Mouse (Mus musculus): ENCODE results near the gene Tbkbp1.

The Tbkbp1 gene

GRCm38 (mm10) chr11:97127470-97128223 is 23.6 kb downstream of the Tbkbp1 start:
- DNase-seq (ENCODE audit: inconsistent ontology term) = no peak

GRCm38 (mm10) chr11:97126645-97127468 is 24.4 kb downstream of the Tbkbp1 start:
- DNase-seq (ENCODE audit: inconsistent ontology term) = peak; percentile 40

- no peak for DNase-seq (ENCODE audit: inconsistent ontology term)
Measured at GRCm38 (mm10) chr11:97124266-97125036, 26.8 kb downstream of the Tbkbp1 start.

- no peak for DNase-seq (ENCODE audit: inconsistent ontology term)
Measured at GRCm38 (mm10) chr11:97123282-97123890, 27.9 kb downstream of the Tbkbp1 start.

- DNase-seq (ENCODE audit: inconsistent ontology term) = no peak
Measured at GRCm38 (mm10) chr11:97120641-97121040, 30.7 kb downstream of the Tbkbp1 start.

- no peak for DNase-seq (ENCODE audit: inconsistent ontology term)
Measured at GRCm38 (mm10) chr11:97120221-97120620, 31.1 kb downstream of the Tbkbp1 start.

- no peak for DNase-seq (ENCODE audit: inconsistent ontology term)
Measured at GRCm38 (mm10) chr11:97115797-97116196, 35.5 kb downstream of the Tbkbp1 start.

- peak; percentile 14 for DNase-seq (ENCODE audit: inconsistent ontology term)
Measured at GRCm38 (mm10) chr11:97114671-97115601, 36.4 kb downstream of the Tbkbp1 start, which contains the start of gene Tbx21. Gene Tbx21, minus strand, starts transcription at chr11:97115331.

GRCm38 (mm10) chr11:97112519-97113125 is 38.7 kb downstream of the Tbkbp1 start:
- DNase-seq (ENCODE audit: inconsistent ontology term) = no peak

- no peak for DNase-seq (ENCODE audit: inconsistent ontology term)
Measured at GRCm38 (mm10) chr11:97108976-97109375, 42.3 kb downstream of the Tbkbp1 start.

- no peak for DNase-seq (ENCODE audit: inconsistent ontology term)
Measured at GRCm38 (mm10) chr11:97104091-97104483, 47.2 kb downstream of the Tbkbp1 start.

GRCm38 (mm10) chr11:97103163-97104090 is 47.9 kb downstream of the Tbkbp1 start:
- DNase-seq (ENCODE audit: inconsistent ontology term) = no peak

GRCm38 (mm10) chr11:97101722-97102121 is 49.6 kb downstream of the Tbkbp1 start:
- peak; percentile 24 for DNase-seq (ENCODE audit: inconsistent ontology term)

- no peak for DNase-seq (ENCODE audit: inconsistent ontology term)
Measured at GRCm38 (mm10) chr11:97098791-97099190, 52.5 kb downstream of the Tbkbp1 start.

- DNase-seq (ENCODE audit: inconsistent ontology term) = no peak
Measured at GRCm38 (mm10) chr11:97094600-97094999, 56.7 kb downstream of the Tbkbp1 start.

- DNase-seq (ENCODE audit: inconsistent ontology term) = no peak
Measured at GRCm38 (mm10) chr11:97086365-97086764, 64.9 kb downstream of the Tbkbp1 start.
